13 mouse cellular contexts compared by ENCODE assay signal in the genomic region with DNA sequence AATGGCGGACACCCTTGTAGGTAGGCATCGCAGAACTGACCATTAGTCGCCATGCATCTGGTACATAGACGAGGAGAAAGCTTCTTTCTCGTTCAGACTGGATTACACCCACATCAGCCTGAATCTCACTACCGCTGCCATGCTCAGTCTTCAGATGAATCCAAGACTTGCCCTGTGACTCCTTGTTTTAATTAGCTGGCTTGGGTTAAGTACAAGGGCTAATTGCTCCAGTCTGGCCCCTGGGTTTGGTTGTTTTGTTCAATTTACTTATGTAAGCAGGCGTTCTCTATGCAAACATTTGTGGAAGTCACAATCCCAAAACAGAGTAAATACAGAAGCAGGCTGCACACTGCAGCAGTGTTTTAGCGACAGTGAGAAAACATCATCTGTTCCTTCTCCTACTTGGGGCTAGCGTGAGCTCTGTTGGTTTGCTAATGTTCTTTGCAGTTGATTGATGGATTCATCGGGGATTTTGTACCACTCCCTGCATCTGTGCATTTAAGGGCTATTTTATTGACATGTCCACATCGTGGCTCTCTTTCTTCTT.
A peak's percentile ranks its signal among the peaks of the same experiment; 100 is the strongest.
DNase-seq lines count a peak whose midpoint lies in the region; ATAC-seq and TF ChIP-seq lines count a peak whose summit lies in the region.
"Had no signal": no experiment of that assay in that cellular context is flagged by ENCODE, and none has a peak within 500 bp of the region (broad histone marks: within the 10 kb centered on the region; RNA-seq: fewer than 3 reads in every experiment).

No protein-coding gene starts in this region.

- WGBS in midbrain, embryonic 11.5 days: 57% methylated on average over 11 of the region's 11 CpGs
- WGBS in midbrain, postnatal 0 days: 54% methylated on average over 11 of the region's 11 CpGs
- WGBS in embryonic facial prominence, embryonic 15.5 days: 31% methylated on average over 11 of the region's 11 CpGs
- 47% methylated on average over 11 of the region's 11 CpGs for WGBS in hindbrain, embryonic 13.5 days
- 45% methylated on average over 11 of the region's 11 CpGs for WGBS in neural tube, embryonic 15.5 days
- 66% methylated on average over 11 of the region's 11 CpGs for WGBS in heart, embryonic 11.5 days (ENCODE audit: insufficient replicate concordance)
- 54% methylated on average over 11 of the region's 11 CpGs for WGBS in lung, postnatal 0 days

- no peaks in the 10 kb centered on the region for H3K9me3 ChIP-seq in midbrain, embryonic 11.5 days (ENCODE audit: control insufficient read depth, low read length)
- no peaks in the 10 kb centered on the region for H3K9me3 ChIP-seq in midbrain, postnatal 0 days (ENCODE audit: low read length)
- H3K9me3 ChIP-seq in embryonic facial prominence, embryonic 15.5 days (replicated peaks): no peaks in the 10 kb centered on the region
- no peaks in the 10 kb centered on the region for H3K9me3 ChIP-seq in hindbrain, embryonic 13.5 days
- H3K9me3 ChIP-seq in neural tube, embryonic 15.5 days (replicated peaks): no peaks in the 10 kb centered on the region
- no peaks in the 10 kb centered on the region for H3K9me3 ChIP-seq in heart, embryonic 11.5 days (replicated peaks; ENCODE audit: control insufficient read depth, low read length)
- H3K9me3 ChIP-seq in lung, postnatal 0 days (ENCODE audit: low read length): no peaks in the 10 kb centered on the region

- TF ChIP-seq EP300 in lung, postnatal 0 days (IDR thresholded peaks at IDR 0.05): no peak

- H3K27me3 ChIP-seq in midbrain, embryonic 11.5 days (ENCODE audit: control insufficient read depth, insufficient read depth, low read length): no peaks in the 10 kb centered on the region
- no peaks in the 10 kb centered on the region for H3K27me3 ChIP-seq in midbrain, postnatal 0 days (ENCODE audit: insufficient read depth, low read length)
- H3K27me3 ChIP-seq in embryonic facial prominence, embryonic 15.5 days: no peaks in the 10 kb centered on the region
- H3K27me3 ChIP-seq in hindbrain, embryonic 13.5 days: no peaks in the 10 kb centered on the region
- no peaks in the 10 kb centered on the region for H3K27me3 ChIP-seq in neural tube, embryonic 15.5 days (replicated peaks)
- H3K27me3 ChIP-seq in heart, embryonic 11.5 days (ENCODE audit: control insufficient read depth, insufficient read depth, low read length): no peaks in the 10 kb centered on the region
- no peaks in the 10 kb centered on the region for H3K27me3 ChIP-seq in lung, postnatal 0 days (replicated peaks; ENCODE audit: insufficient read depth, low read length)

- H3K4me3 ChIP-seq in midbrain, embryonic 11.5 days (ENCODE audit: low read depth, low read length): no peak overlapping the region
- no peak overlapping the region for H3K4me3 ChIP-seq in midbrain, postnatal 0 days (ENCODE audit: low read depth, low read length)
- H3K4me3 ChIP-seq in embryonic facial prominence, embryonic 15.5 days (replicated peaks): no peak overlapping the region
- no peak overlapping the region for H3K4me3 ChIP-seq in hindbrain, embryonic 13.5 days
- no peak overlapping the region for H3K4me3 ChIP-seq in neural tube, embryonic 15.5 days (replicated peaks)
- H3K4me3 ChIP-seq in heart, embryonic 11.5 days (ENCODE audit: low read depth, low read length): no peak overlapping the region
- H3K4me3 ChIP-seq in lung, postnatal 0 days (ENCODE audit: low read depth, low read length): no peak overlapping the region

- no peak overlapping the region for H3K27ac ChIP-seq in midbrain, embryonic 11.5 days (ENCODE audit: low read depth, low read length)
- no peak overlapping the region for H3K27ac ChIP-seq in midbrain, postnatal 0 days (ENCODE audit: low read depth, low read length)
- H3K27ac ChIP-seq in embryonic facial prominence, embryonic 15.5 days (replicated peaks): peak overlapping the region; percentile 23
- H3K27ac ChIP-seq in hindbrain, embryonic 13.5 days: peak overlapping the region; percentile 61
- H3K27ac ChIP-seq in neural tube, embryonic 15.5 days (replicated peaks): peak overlapping the region; percentile 56
- no peak overlapping the region for H3K27ac ChIP-seq in heart, embryonic 11.5 days (ENCODE audit: low read depth, low read length)
- no peak overlapping the region for H3K27ac ChIP-seq in lung, postnatal 0 days (ENCODE audit: low read length)
- H3K27ac ChIP-seq: kidney, postnatal 0 days had no signal

- H3K4me2 ChIP-seq in midbrain, embryonic 11.5 days: no peak overlapping the region
- no peak overlapping the region for H3K4me2 ChIP-seq in midbrain, postnatal 0 days (ENCODE audit: low read depth, low read length, poor library complexity, severe bottlenecking)
- H3K4me2 ChIP-seq in embryonic facial prominence, embryonic 15.5 days (replicated peaks): 0 out of 2 replicates have a peak overlapping the region, but pooled peaks have one; percentile 6
- H3K4me2 ChIP-seq in hindbrain, embryonic 13.5 days: no peak overlapping the region
- peak overlapping the region; percentile 2; the same call in 1 of the 2 replicates for H3K4me2 ChIP-seq in neural tube, embryonic 15.5 days
- H3K4me2 ChIP-seq in heart, embryonic 11.5 days: no peak overlapping the region
- no peak overlapping the region for H3K4me2 ChIP-seq in lung, postnatal 0 days (replicated peaks; ENCODE audit: low read depth, low read length)

- ATAC-seq in midbrain, embryonic 11.5 days (ENCODE audit: low FRiP score): 0 out of 2 replicates have a peak, but pooled peaks have one; percentile 6
- no peak for ATAC-seq in midbrain, postnatal 0 days (ENCODE audit: low FRiP score)
- peak; percentile 35; the same call in 1 of the 2 replicates for ATAC-seq in embryonic facial prominence, embryonic 15.5 days (ENCODE audit: insufficient number of reproducible peaks, low FRiP score, low TSS enrichment, low read depth)
- ATAC-seq in hindbrain, embryonic 13.5 days (ENCODE audit: low FRiP score): no peak
- no peak for ATAC-seq in neural tube, embryonic 15.5 days (ENCODE audit: low FRiP score)
- ATAC-seq in heart, embryonic 11.5 days (replicated peaks; ENCODE audit: insufficient number of reproducible peaks, low FRiP score, low TSS enrichment): no peak
- no peak for ATAC-seq in lung, postnatal 0 days
- ATAC-seq: inflammation-experienced regulatory T-cells, adult 6 months had no signal

- no peak for DNase-seq in midbrain, embryonic 11.5 days (ENCODE audit: low spot score, missing footprints)
- no peak for DNase-seq in midbrain, postnatal 0 days (ENCODE audit: low spot score)
- DNase-seq in lung, postnatal 0 days (ENCODE audit: low spot score): no peak
- DNase-seq: gastrocnemius, postnatal 25 days; lung, adult 2 months; right cerebral cortex, postnatal 25 days; thymus, postnatal 36 days had no signal

- H3K4me1 ChIP-seq in midbrain, embryonic 11.5 days (ENCODE audit: control insufficient read depth, insufficient read depth, low read length): peaks cover 42% of the 10 kb centered on the region
- peaks cover 22% of the 10 kb centered on the region for H3K4me1 ChIP-seq in midbrain, postnatal 0 days (ENCODE audit: insufficient read depth, low read length)
- peaks cover 49% of the 10 kb centered on the region for H3K4me1 ChIP-seq in embryonic facial prominence, embryonic 15.5 days
- H3K4me1 ChIP-seq in hindbrain, embryonic 13.5 days (replicated peaks): peaks cover 56% of the 10 kb centered on the region
- peaks cover 55% of the 10 kb centered on the region for H3K4me1 ChIP-seq in neural tube, embryonic 15.5 days
- no peaks in the 10 kb centered on the region for H3K4me1 ChIP-seq in heart, embryonic 11.5 days (ENCODE audit: control insufficient read depth, insufficient read depth, low read length)
- no peaks in the 10 kb centered on the region; the same call in 1 of the 2 replicates for H3K4me1 ChIP-seq in lung, postnatal 0 days (ENCODE audit: insufficient read depth, low read depth, low read length)

- H3K36me3 ChIP-seq in midbrain, embryonic 11.5 days (ENCODE audit: control insufficient read depth, insufficient read depth, low read length): no peaks in the 10 kb centered on the region
- no peaks in the 10 kb centered on the region for H3K36me3 ChIP-seq in midbrain, postnatal 0 days (ENCODE audit: insufficient read depth, low read length)
- no peaks in the 10 kb centered on the region for H3K36me3 ChIP-seq in embryonic facial prominence, embryonic 15.5 days
- H3K36me3 ChIP-seq in hindbrain, embryonic 13.5 days: no peaks in the 10 kb centered on the region
- H3K36me3 ChIP-seq in neural tube, embryonic 15.5 days: no peaks in the 10 kb centered on the region
- H3K36me3 ChIP-seq in heart, embryonic 11.5 days (ENCODE audit: control insufficient read depth, insufficient read depth, low read length): no peaks in the 10 kb centered on the region
- H3K36me3 ChIP-seq in lung, postnatal 0 days (ENCODE audit: insufficient read depth, low read length): no peaks in the 10 kb centered on the region

- no peak for TF ChIP-seq CTCF in midbrain, postnatal 0 days (IDR thresholded peaks at IDR 0.05)
- TF ChIP-seq CTCF in lung, postnatal 0 days (IDR thresholded peaks at IDR 0.05): no peak

- no peak overlapping the region for H3K9ac ChIP-seq in midbrain, embryonic 11.5 days (ENCODE audit: low read length)
- no peak overlapping the region for H3K9ac ChIP-seq in midbrain, postnatal 0 days (replicated peaks; ENCODE audit: low read length, poor library complexity, severe bottlenecking)
- H3K9ac ChIP-seq in embryonic facial prominence, embryonic 15.5 days: no peak overlapping the region
- H3K9ac ChIP-seq in hindbrain, embryonic 13.5 days: 0 out of 2 replicates have a peak overlapping the region, but pooled peaks have one; percentile 14
- no peak overlapping the region for H3K9ac ChIP-seq in neural tube, embryonic 15.5 days (replicated peaks)
- no peak overlapping the region for H3K9ac ChIP-seq in heart, embryonic 11.5 days (ENCODE audit: low read depth, low read length)
- H3K9ac ChIP-seq in lung, postnatal 0 days (replicated peaks; ENCODE audit: low read depth): no peak overlapping the region

Comparison
In these comparisons a context has a peak if more than half of its experiments do, and no peak if none do; other contexts are left out.
1. ATAC-seq: peak in midbrain, embryonic 11.5 days (single experiment) and embryonic facial prominence, embryonic 15.5 days (single experiment); none in midbrain, postnatal 0 days (single experiment), hindbrain, embryonic 13.5 days (single experiment), neural tube, embryonic 15.5 days (single experiment), heart, embryonic 11.5 days (single experiment) and lung, postnatal 0 days (single experiment).
2. H3K27ac ChIP-seq: peak in embryonic facial prominence, embryonic 15.5 days (single experiment), hindbrain, embryonic 13.5 days (single experiment) and neural tube, embryonic 15.5 days (single experiment); none in midbrain, embryonic 11.5 days (single experiment), midbrain, postnatal 0 days (single experiment), heart, embryonic 11.5 days (single experiment) and lung, postnatal 0 days (single experiment).
3. H3K4me2 ChIP-seq: peak in embryonic facial prominence, embryonic 15.5 days (single experiment) and neural tube, embryonic 15.5 days (single experiment); none in midbrain, embryonic 11.5 days (single experiment), midbrain, postnatal 0 days (single experiment), hindbrain, embryonic 13.5 days (single experiment), heart, embryonic 11.5 days (single experiment) and lung, postnatal 0 days (single experiment).